Mouse (Mus musculus) cerebellum, postnatal 10 days (tissue): Measurements from ENCODE around the gene Nlrx1.
A peak's percentile ranks its signal among the peaks of the same experiment; 100 is the strongest.

Source experiments
- DNase-seq, 2 experiments: peaks; one replicate each; pipeline ENCODE4 v3.0.0; 2021; ENCODE audit warnings: mixed read lengths in 2 of 2

Nlrx1 gene

DNA sequence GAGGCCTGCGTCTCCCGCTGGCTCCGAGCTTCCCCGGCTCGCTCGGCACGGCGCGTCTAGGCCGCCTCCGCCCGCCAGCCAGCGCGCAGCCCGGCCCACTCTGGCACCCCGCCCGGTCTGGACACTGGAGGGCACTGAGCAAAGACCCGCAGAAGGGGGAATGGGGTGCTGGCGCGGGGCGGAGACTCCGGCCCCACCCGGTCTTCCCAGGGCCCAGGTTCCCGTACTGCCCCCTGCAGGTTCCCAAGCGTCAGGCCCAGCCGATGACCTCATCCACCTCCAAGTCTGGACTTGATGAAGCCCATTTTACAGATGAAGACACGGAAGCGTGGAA, 405 bp downstream of the Nlrx1 start:
- DNase-seq, result peak; percentile 91 to 92

DNA sequence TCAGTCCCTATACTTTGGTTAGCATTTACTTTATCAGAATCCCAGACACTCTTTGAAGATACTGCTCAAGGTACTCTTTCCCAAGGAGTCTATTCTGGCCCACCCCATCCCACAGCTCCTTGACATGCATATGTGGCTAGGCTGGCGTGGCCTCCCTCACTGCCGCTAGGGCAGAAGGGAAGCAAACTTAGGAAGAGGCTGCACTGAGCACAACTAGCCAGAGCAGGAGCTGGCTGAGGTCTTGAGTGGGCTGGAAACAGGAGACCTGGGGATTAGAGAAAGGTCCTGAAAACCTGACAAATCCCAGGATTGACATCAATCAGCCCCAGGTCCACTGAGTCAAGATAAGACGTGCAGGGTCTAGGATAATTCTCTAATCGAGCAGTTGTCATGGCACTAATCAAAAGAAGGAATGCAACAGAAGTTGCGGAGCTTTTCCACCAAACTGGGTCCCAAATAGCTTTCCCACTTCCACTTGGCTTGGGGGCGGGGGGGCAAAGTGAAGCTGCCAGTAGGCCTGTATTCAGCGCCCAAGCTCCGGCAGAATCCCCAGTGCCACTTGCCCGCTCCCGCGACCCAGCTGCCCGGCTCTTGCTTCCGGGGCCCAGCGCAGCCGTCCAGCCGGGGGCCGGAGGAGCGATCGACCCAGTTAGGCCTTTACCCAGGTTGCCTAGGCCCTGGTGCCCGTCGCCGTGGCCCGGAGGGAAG, 926 bp downstream of the Nlrx1 start:
- peak in 1 of 2 experiments; percentile 32 for DNase-seq

DNA sequence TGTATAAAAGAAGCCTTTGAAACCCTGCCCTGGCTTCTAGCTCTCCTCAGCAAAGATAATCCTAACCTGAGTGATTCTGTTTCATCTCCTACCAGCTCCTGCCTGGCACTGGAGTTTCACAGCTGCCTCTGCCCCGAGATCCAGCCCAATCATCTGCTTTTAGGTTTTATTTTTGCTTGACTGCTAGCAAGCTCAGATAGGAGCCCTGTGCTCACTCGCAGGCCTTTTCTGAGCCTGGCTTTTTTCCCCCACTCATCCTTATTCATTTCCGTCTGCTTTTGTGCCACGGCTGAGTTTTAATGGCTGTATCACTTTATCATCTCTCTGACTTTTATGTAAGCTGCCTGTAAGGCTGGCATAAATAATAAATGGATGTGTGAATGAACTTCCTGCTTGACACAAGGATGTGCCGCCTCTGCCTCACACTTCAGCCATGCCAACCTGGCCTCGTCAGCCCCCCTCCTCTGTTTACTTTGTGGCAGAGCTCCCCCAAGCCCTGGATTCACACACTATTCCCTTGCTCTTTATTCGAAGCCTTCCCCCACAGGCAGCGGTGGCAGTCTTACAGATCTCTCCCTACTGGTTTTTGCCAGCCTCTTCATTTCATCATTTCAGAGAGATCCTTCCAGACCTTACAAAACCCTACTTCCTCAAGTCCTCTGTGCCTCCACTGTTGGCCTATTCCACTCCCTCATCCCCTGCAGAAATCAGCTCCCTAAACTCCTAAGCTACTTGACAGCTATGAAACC, 1.7 kb downstream of the Nlrx1 start:
- no peak for DNase-seq

DNA sequence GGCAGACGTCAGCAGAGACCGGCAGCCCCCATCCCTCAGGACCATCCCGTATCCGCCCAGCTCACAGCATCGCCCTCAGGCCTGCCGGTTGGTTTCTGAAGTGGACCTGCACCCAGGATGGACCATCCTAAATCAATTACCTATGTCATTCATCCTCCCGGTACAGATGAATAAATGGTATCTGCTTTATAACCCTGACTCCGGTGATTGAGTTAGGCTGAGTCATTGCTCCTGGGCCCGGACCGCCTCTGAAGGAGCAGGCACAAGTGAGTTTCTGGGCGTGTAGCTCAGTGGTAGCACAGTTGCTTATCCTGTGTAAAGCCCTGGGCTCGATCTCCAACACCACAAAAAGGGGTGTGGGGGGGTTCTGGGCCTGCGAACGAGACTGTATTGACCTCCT, 7.0 kb downstream of the Nlrx1 start:
- no peak for DNase-seq

DNA sequence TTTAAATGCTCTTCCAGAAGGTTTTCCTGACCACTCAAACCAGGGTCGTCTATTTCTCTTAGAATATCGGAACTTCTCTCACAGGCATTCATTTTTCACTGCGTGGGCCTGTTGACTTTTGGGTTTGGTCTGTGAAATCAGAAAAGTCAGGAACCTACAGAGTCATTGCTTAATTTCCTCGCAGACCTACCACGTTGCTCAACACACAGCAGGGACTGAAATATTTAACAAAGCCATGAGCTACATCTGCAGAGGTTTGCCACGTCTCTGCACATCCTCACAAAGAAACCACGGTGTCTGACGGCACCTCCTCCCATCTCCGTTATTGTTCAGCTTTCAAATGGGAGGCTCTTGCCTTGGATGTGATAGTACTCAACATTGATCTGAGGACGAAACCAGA, 9.4 kb downstream of the Nlrx1 start:
- no peak for DNase-seq

DNA sequence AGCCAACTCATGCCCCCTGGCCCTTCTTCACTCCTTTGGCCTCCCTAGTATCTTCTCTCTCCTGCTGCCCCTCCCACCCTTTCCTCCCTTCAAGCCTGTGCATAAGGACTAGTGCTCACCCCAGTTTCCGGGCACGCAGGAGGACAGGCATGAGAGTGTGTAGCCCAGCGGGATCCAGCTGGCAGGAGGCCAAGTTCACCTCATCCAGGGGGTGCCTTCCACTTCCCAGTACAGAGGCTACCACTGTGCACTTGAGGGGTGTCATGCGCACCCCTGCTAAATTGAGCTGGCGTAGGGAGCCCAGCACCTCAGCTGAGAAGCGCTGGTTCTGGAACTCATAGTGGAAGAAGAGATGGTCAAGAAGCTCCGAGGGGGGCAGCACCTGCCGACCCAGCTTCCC, 12.2 kb downstream of the Nlrx1 start:
- no peak for DNase-seq

DNA sequence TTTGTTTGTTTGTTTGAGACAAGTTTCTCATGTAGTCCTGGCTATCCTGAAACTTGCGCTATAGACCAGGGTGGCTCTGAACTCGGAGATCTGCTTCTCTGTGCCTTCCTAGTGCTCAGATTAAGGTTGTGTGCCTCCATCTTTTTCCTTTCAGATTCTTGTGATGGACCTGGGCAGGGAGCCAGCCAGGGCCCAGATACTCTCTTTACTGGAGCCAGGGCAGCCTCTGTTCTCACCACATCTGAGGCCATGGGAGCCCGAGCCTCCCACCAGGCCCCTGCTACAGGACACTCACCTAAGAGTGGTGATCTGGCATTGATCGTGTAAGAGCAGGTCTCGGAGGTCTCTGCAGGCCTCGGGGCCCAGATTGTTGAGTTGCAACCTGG, 13.3 kb downstream of the Nlrx1 start:
- peak; percentile 35 to 40 for DNase-seq

DNA sequence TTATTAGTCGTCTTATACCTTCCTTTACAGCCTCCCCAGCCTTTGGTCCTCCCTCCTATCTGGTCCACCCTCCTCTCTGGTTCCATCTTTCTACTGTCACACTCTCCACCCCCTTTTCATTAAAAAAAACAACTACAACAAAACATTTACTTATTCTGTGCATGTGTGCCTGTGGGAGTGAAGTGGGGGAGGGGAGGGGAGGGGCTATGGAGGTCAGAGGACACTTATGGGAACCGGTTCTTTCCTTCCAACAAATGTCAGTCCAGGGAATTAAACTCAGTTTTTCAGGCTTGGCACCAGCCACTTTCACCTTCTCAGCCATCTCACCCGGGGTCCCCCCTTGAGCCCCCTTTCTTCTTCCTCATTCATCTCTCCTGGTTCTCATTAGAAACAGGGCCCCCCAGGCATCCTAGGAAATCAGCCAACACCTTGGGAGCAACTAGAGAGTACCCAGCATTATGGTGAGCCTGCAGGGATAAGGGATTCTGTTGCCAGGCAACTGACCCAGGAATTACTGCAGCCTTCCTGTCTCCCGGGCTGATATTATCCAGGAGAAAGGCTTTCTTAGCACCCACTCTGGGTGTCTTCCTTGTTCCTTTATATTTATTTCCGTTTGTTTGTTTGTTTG, 13.8 kb downstream of the Nlrx1 start:
- DNase-seq, result peak; percentile 32 to 38

DNA sequence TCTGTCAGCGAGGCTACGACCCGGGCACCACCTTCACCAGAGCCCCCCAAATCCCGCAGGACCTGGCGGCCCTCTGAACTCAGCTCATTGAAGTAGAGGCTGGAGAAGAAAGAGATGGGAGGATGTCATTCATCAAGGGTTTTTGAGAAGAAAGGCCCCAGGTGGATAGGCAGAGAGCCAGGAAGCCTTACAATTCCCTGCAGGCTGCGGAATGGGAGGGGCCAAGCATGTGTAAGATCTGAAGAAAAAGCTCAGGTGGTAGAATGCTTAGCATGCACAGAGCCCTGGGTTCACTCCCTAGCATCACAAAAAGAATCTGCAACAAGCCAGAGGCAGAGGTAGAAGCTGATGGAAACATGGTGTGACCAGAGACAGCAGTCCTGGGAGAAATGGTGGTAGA, 15.0 kb downstream of the Nlrx1 start:
- DNase-seq, result no peak

DNA sequence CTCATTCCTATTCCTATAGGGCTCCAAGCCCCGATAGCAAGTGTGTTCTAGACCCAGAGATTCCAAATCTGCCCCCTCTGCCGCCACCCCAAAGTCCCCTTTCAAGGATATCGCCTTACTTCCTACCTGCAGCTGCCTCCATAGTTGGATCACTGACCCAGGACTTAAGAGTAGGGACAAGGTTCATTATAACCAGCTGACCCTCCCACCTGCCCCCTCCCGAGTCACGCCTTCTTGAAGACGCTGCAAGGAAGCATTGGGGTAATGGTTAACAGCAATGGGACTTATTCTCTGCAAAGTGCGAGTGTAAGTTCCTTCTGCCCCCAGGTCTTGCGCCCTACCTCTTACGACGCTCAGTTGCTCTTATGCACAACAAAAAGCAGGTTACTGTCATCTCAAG, 17.1 kb downstream of the Nlrx1 start, which contains the start of gene Pdzd3:
Gene Pdzd3, minus strand, starts transcription at position 158 of the 400 bp plus-strand sequence.
- no peak for DNase-seq

DNA sequence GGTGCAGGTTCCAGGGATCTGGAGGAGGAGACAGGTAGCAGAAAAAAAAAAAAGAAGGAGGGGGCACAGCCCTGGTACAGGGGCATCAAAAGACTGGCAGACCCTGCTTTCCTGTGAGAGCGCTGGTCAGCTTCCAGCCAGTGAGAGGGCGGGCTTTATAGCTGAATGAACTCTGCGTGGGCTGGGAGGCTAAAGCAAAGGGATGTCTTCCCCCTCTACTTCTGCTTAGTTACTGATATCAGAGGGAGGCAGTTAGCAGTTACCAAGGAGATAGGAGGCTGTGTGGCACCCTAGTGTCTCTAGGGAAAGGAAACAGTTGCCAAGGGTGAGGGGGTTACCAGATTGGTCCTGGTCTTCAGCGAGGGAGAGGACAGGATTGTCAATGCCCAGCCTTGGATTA, 18.0 kb downstream of the Nlrx1 start:
- DNase-seq, result peak; percentile 38 to 46

DNA sequence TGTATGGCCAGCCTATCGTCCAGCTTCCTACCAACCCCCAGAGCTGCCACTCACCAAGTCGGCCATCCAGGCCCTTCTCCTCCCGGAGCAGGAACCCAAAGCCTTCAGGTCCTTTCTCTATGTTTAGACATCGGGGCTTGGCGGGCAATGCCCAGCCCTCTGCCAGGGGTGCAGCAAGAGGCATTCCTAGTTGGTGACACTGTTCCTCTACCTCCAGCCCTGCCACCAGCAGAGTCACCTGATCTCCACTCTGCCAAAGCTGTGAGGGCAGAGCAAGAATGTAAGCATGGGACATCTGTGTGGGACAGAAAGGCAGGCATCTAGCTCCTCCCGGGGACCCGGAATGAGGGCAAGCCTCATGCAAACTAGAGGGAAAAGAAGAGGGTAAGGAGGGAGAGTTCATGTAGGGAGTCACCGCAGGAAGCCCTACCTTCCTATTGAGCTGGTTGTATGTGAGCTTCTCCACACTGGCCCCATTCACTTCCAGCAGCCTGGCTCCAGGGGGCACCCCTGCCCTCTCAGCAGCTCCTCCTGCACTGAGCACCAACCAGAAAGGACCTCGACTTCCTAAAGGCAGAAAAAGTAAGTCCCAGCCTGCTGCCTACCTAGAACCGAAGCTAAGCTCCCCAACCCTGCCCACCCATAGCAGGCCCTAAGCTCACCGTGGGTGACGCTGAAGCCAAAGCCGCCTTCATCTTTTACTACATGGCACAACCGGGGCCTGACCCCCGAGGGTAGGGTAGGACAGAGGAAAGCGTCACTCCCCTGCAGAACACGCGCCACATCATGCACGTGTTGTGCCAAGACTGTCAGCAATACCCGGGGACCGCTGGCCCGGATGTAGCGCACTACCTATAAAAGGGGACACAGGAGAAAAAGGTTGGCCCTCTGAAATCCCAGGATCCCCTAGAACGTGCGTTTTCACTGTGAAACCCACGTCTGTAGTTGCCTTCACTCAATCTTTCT, 18.9 kb downstream of the Nlrx1 start:
- peak; percentile 53 to 69 for DNase-seq

DNA sequence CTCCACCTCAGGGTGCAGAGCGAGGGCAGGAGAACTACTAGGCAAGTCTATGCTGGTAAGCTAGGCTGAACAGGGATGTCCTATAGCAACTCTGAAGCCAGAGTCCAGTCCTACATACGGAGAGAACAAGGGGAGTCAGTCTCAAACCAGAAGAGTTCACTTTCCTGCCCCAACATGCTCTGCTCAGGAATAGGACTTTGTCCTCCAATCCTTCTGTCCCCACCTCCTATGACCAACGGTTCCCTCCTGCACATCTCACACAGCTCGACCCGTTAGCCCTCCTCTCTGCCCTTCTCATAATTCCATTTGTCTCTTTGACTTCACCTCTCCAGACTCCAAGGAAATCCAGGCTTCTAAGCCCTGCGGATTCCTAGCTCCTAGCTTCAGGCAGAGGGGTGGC, 20.5 kb downstream of the Nlrx1 start:
- DNase-seq, result no peak

DNA sequence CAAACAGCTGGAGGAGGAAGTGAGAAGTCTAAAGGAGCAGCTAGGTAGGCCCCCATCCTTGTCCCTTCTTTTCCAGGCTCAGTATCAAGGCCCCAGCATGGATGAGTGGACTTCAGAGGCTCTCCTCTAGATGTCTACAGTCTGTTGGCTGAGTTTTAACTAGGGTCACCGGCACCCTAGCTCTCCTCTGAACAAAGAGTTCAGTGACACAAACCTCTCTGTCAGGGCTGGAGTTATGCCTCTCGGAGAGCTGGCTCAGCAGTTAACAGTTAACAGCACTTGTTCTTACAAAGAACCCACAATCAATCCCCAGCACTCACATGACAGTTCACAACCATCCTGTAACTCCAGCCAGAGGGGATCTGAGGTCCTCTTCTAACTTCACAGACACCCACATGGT, 24.8 kb downstream of the Nlrx1 start:
- no peak for DNase-seq

DNA sequence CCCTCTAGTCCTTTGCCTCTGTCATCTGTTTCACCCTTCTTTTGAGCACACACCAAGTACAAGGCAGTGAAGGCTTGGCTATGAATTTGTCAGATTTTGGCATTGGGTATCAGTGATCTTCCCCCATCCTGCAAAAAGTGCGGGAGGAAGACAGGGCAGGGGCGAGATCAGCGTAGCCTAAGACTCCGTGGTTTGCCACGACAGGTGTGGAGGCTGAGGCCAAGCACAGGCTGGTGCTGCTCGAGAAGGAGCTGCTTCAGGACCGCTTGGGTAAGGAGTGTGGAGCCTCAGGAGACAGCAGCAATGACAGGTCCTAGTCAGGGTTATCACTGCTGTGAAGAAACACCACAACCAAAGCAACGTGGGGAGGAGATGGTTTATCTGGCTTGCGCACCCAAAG, 27.0 kb downstream of the Nlrx1 start:
- no peak for DNase-seq

DNA sequence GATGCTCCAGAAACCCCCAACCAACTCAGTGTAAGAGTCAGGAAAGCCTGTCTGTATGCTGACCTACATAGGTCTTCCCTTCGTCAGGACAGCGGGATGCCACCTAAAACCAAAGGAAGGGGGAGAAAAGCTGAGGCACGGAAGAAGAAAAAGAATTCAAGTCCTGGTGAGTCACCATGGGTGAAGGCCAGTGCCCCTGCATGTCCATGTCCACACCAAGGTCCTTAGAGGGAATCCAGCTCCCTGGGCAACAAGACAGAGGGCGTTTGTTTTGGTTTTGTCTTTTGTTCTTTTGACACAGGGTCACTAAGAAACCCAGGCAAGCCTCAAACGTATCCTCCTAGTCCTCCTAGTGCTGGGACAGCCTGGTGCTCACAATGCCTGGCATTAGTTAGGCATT, 27.5 kb downstream of the Nlrx1 start:
- no peak for DNase-seq

DNA sequence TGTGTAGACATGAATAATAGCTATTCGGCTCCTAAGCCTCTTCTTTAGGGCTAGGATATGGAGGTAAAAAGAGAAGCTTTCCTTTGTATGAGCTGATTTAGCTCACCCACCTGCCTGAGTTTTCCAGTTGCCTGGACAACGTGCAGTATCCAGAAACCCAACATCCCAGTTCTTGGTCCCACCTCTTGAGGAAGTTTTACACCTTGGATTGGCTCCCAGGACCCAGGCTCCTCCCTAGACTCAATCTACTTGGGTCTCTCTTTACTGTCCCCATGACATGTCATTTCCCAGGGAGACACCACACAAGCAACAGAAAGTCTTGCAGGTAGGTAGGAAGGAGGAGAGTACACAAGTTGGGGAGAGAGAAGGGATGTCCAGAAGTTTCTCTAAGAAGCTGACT, 28.0 kb downstream of the Nlrx1 start, which contains the start of gene Ccdc153:
Gene Ccdc153, plus strand, starts transcription at position 278 of the 400 bp plus-strand sequence.
- DNase-seq, result no peak

DNA sequence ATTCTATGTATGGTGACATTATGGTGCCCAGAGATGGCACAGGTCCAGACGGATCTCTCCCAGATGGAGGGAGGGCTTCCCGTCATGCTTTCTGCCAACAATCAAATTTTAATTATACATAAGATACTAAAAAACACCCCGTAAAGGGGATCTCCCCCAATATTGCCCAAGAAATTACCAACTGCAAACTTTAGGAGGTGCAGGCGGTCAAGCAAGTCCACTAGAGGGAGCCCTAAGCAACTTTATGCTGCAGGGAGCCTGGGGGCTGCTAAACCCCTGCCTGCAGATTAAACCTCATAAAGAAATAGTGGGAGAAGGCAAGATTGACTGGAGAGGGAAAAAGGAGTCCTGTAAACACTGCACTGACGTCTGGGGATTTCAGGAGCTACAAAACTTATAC, 29.0 kb downstream of the Nlrx1 start:
- DNase-seq, result peak; percentile 83 to 89

DNA sequence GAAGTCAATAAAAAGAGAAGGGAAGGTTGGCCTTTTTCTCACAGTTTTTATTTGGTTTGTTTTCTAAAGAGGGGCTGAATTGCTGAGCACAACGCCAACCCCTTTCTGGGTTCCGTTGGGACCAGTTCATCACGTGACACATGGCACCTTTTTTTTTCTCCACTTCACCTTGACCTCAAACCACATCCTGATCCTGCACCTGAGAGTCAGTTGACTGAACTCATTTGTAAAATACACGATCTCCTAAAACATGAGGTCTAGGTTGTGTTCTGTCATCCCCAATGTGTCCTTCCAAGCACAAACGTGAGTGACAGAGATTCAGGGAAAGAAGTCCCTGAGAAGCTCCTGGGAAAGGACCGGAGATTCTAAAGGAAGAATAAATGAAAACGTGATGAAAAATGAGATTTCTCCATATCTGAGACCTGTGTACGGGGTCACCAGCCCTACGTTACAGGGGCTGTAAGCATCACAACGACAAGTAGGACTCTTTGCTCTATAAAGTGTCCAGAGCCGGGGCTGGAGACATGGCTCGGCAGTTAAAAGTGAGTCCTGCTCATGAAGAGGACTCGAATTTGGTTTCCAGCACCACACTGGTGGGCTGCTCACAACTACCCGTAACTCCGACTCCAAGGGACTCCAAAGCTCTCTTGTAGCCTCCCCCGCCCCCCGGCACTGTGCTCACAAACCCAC, 29.8 kb downstream of the Nlrx1 start:
- no peak for DNase-seq

DNA sequence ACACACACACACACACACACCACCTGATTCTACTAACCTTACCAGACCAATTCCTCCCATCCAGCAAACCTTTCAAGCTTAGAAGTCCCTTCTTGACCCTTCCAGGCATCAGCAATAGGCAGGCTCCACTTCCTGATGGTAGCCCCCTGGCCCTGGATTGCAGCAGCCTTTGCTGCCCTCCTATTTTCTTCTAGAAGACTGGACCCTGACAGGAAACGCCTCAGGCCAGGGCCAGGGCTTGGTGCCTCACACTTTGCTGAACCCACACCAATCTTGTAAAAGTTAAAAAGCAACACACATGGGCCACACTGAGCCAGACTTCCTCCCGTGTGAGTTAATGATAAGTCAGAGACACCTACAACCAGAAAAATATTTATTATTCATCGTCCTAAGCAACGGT, 31.3 kb downstream of the Nlrx1 start:
- no peak for DNase-seq

DNA sequence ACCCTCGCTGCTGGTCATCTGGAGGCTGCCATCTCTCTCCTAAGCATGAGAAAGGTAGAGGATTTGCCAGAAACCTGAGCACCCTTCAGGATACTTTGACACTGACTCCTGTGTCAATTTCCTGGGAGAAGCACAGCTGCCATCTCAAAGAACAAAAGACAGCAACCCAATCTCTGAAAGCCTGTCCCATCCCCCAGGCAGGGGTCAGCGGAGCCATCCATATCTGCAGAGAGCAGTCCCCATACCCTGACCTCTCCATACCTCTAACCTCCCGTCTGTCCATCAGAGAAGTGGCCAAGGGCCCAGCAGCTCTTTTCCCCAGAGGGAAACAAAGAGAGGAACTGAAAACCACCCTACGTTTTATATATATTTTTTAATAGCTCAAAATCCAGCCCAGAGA, 31.8 kb downstream of the Nlrx1 start:
- no peak for DNase-seq
